Mouse (Mus musculus): ENCODE data around the gene Dpf2. TPM values are rescaled to one million over a fixed set of nuclear protein-coding genes. Genes with fewer than 3 reads are reported as not detected.
A peak's percentile ranks its signal among the peaks of the same experiment; 100 is the strongest.

Dpf2 gene
- total RNA-seq, 2 experiments from 2014 or later: 97.8 to 121 TPM

DNA sequence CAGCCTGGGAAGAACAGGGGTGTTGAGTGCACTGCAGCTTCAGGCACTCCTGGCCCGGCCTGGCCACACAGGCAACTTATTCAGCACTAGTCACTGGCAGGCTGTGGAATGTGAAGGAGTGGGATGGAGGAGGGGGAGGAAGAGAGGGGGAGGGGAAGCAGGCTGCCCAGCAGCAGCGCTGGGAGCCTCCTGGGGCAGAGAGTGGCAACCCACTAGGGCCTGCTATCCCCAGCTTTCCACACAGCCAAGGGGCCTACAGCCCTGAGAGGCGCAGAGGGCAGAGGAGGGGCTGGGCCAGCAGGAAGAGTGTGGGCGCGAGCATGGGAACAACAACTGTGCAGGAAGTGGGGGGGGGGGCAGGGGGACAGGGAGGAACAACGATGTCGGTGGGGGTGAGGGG, 41.5 kb downstream of the Dpf2 start:
- DNase-seq (ENCODE audit: low spot score in 2 of 2): no peak

DNA sequence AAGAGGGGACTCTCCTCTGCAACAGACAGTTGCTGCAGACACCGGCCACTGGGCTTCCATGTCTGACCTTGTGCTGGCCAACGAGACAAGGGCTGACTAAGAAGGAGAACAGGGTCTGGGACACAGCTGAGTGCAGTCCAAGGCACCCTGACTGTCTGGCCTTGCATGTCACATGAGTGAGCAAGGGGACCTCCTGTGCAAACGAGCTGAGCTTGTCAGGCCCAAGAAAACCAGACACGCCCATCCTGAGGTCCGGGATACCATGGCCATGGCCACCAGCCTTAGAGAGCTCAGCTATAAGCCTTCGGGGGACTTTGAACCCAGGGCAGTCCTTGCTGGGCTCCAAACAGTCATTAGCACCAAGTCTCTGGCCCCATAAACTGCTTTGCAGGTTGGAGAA, 44.7 kb downstream of the Dpf2 start:
- no peak for DNase-seq (ENCODE audit: low spot score in 2 of 2)

DNA sequence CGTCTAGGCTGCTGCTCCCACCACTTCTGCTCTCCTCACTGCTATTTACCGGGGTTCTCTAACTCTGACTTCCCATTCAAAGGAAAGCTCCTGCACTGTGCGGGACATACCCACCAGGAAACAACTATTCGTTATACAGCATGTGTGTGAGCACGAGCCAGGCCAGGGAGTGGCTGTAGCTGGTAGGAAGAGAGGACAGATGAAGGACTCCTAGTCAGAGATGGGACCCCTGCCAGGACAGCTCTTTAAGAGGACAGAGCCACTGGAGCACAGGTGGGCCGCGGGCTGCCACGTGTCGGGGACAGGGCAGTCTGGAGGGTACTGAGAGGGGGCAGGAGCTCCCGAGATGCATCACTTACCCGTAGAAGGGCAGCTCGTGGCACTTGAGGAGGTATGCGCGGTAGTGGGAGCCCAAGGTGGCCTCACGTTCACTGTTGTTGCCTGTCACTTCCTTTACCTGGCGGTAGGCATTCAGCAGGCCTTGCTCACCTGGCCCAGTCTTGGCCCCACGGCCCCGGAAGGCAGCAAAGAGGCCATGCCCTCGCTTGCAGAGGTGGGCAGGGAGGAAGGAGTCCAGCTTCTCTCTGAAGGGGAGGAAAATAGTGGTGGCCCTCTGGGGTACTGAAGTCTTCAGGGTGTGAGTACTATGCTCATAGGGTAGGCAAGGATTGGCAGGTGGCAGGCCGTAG, 48.0 kb downstream of the Dpf2 start:
- DNase-seq (ENCODE audit: low spot score in 2 of 2): no peak

DNA sequence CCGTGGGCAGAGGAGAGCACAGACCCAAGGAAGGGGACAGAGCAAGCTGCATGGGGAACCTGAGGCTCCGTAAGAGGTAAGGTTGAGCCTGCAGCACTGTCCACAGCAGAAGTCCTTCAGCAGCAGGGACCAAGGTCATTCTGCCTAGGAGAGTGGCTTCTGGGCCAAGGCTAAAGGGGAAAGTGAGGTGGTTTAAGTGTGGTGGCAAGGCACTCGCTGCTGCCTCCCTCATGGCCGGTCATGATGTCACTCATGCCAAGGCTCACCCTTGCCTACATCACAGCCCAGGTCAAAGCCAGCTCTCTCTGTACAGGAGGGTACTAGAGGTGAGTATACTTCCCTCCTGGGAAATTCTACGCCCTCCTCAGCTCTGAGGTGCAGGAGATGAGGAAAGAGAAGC, 49.0 kb downstream of the Dpf2 start:
- no peak for DNase-seq (ENCODE audit: low spot score in 2 of 2)

DNA sequence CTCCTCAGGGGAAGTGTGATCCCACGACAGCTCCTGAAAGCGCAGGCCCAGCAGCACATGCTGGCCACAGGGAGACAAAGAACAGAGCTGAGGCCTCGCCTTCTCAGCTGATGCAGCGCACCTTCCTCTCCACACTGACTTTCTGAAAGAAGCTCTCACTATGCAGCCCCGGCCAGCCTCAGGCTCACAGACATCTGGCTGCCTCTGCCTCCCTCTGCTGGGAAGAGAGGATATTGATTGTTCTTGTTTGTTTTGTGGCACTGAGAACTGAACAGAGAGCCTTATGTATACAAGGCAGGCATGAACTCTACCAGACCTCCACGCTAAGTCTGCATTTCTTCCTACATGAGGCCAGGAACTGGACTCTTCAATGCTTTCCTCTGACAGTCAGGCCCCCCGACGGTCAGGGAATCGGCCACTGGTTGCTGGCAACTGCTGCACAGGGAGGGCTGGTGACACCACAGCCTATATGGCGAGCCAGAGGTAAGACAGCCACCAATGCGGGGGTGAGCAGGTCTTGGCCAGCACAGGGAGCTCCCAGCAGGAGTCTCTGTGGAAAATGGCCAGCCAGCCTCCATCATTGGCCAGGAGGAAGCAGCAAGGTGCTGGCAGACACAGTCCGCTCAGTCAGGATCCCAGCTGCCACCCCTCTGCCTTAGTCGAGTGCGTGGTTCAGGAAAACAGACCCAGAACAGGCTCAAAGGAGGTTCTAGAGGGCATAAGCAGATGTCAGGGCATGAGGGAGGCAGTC, 50.3 kb downstream of the Dpf2 start:
- no peak for DNase-seq (ENCODE audit: low spot score in 2 of 2)

DNA sequence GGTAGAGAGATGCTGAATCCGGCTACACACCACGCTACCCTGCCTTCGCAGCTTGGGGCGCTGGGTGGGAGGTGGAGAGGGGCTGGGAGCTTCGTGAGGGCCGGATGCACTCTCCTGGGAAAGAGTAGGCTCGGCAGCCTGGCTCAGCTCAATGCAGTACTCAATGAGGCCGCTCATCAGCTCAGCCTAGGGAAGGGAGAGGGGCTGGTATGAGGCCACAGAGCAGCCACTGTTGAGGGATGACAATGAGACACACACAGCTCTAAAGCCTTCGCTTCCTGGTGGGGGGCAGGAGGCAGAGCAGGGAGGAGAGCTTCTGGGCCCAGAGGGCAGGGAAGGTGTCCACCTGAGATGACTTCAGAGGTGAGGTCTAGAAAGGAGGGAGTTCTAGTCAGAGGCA, 56.2 kb downstream of the Dpf2 start:
- no peak for DNase-seq (ENCODE audit: low spot score in 2 of 2)

DNA sequence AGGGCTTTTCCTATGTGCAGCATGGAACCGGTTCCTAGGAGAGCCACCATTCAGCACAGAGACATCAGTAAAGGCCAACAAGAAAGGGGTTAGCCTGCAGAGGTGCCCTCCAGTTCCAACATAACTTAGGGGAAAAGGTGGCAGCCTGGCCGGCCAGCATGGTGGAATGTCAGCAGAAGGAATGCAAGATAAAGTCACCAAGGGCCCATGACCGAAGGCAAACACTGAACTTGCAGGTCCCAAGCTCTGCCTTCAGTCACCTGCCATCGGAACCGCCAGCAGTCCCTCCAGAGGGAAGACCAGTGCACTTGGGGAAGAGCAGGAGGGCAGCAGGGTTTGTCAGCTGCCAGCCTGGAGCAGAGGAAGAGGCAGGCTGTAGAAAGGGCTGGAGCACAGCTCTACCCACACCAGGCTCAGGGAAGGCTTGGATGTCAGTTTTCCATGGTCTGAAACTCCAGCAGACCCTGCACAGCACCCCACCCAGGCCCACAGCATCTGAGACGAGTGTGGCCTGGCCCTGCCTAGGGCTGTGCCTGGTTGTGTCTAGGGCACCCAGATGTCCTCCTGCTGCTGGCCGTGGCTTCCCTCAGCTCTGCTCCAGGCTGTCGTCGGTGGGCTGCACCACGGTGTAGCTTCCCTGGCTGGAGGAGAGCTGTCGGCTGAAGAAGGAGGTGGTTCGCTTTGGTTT, 60.6 kb downstream of the Dpf2 start:
- no peak for DNase-seq (ENCODE audit: low spot score in 2 of 2)

DNA sequence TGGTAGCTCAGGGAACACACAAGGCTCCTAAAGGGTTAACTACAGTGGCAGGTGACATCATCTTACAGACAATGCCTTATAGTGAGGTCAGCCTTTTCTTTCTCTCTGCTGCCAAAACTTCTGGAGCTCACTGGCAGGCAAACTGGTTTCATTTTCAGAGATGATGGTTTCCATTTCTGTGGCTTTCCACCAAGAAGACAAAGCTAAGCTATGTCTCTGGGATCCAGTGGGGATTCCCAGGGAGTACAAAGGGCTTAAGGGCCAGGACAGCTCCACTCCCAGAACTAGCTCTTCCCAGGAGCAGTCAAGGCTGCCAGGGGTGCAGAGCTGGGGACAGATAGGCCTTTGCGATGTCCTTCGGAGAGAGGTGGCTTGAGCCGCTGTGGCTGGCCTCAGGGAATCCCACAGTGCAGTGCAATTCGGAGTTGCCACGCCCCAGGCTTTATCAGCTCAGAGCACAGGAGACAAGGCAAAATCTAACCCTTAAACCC, 61.3 kb downstream of the Dpf2 start:
- no peak for DNase-seq (ENCODE audit: low spot score in 2 of 2)

DNA sequence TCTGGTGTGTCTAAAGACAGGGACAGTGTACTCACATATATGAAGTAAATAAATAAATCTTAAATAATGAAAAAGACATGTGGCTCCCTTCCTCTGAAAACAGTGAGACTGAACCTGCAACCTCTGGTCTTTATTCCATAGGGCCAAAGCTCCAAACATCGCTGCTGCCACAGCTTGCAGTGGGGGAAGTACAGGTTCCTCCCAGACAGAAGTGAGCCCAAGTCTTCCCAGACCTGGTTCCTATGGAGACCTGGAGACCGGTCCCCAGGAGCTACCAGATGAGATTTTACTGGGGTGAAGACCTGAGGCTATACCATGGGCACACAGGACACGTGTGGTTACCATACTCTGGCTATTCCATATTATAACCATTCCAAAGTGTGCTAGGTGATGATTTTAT, 62.0 kb downstream of the Dpf2 start:
- DNase-seq (ENCODE audit: low spot score in 2 of 2): no peak

DNA sequence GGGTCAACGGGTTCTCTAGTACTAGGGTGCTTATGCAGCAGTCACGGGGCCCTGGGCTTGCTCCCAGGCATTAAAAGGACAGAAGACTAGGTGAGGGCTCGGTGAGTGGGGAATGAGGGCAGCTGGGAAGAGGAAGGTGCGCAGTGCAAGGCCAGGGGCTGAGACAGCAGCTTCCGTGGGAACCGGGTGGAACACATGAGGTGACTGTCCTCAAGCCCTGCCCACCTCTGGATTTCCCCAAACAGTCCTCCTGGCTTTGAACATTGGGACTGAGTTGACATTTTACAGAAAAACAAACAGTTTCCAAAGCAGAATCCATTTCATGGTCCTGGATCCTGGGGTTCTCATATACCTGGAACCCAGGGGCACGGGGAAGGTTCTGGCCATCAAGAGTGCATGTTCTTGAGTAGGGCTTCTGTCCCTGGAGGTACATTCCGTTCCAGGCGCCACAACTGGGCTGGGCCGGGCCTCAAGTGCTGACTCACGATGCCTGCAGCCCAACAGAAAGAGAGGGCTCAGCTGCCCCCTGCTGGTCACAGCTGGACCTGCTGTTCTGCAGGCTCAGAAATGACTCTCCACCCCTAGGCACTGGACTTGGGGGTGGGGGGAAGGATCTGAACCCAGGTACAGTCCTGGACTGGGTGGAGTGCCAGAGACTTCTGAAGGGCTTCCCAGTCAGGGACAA, 62.8 kb downstream of the Dpf2 start:
- DNase-seq (ENCODE audit: low spot score in 2 of 2): peak; percentile 93 to 94

DNA sequence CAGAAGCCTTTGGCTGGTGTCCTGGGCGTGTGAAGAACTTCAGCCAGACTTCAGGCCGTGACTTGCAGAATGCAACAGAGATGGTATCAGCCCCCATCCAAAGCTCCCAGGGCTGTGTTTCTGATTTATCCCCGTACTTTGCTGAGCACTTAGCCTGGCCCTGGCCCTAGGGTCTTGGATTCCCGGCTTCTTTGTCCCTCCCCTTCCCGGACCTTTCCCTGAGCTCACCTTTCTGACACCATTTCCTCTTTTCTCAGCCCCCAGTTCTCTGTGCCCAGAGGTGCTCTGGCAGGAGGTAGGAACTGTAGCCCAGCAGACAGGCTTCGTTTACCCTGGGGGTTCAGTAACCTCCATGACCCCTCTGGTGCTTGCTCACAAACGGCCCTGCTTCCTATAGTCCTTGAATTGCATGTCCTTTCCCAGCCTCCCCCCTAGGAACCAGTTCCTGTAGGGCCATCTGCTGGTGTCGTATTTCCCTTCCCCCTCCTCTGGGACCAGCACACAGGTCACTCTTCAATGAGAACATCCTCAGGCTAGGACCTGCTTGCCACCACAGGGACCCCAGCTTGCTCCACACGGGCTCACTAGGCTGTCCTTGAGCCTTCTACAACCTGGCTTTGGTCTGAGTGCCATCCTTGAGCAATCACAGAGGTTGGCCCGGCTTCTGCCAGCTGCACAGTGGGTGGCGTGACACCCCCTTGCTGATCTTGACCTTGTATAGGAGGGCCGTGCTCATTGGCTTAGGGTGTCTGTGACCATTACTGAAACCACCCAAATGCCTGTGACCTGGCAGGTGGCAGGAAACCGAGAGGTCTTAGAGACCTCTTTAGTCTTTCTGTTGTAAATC, 63.8 kb downstream of the Dpf2 start:
- DNase-seq (ENCODE audit: low spot score in 2 of 2): no peak

DNA sequence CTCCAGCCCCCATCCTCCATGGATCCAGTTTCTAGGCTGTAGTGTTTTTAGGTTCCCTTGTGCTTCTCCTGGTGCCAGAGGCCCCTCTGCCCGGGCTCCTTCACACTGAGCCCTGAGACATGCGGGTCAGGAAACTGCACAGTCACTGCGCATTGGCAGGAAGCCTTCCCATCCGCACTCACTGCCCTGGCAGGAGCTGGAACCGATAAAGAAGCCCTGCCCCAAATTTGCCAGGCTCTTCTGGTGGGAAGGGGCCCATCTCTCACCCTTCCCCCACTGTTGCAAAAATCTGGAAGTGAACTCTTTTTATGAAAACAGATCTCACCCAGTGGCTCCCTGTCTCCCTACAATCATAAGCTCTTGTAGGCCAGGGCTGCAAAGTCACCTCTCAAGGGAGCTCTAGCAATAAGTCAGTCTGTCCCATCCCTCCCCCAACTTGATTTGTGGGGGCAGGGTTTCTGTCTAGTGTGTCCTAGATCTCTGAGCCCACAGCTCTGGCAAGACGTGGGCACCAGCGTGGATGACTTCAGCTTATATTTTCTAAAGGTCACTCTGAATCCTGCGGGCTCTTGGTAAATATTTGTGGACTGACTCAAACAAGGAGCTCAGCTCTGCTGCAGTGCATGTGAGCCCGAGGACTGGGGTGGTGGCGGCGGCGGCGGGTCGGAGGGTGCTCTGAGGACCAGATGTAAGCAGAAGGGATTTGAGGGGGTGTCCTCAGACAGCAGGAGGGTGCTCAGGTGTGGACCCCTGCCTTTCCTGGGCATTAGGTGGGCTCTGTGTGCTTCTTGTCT, 64.6 kb downstream of the Dpf2 start:
- no peak for DNase-seq (ENCODE audit: low spot score in 2 of 2)

DNA sequence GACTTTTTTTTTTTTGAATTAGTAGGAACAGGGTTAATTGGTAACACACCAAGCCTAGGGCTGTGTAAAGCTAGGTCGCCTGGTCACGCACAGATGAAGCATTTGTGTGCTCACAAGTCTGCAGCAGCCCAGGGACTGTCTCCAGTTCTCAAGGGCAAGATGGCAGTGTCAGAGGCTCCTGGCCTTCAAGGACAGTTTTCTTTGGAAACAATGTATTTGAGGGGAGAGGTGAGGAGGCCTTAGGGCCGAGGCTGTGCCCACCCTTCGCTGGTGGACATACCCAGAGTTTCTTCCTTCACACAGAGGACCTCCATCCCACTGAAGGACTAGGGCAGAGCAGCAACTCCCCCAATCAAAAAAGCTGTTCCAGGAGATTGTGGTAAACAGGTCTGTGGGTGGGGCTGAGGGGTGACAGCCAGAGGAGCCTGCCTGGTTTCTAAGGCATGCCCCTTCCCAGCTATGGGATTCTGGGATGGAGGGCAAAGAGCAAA, 65.5 kb downstream of the Dpf2 start:
- DNase-seq (ENCODE audit: low spot score in 2 of 2): no peak

DNA sequence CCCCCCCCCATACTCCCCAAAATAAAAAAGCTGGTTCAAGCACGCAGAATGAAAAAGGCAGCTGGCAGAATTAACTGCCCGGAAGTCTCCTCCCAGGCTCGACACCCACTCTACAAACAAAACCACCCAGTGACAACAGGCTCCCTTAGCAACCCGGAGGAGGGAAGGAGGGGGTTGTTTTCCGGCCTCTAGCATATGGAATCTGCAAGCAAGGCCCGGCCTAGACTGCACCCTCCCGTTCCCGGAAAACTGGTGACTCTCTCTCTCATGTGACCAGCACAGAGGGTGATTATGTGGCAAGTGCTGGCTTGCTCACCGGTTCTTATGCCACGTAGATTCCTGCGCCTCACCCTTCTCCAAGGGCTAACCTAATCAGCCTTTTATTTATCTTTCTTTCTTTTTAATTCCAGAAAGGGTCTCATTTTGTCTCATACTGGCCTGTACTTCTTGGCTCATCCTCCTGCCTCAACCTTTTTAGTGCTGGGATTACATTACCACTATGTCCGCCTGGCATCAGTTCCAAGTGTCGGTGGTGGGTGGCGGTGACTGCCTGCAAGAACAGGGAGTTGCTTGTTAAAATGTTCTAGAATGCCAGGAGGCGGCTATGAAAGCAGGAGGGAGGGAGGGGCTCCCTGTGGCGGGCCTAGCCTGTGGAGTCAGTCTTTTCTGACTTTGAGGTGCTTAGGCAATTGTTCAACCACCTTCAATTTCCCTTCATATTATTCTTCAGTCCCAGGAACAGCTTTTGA, 66.1 kb downstream of the Dpf2 start:
- peak; percentile 57 to 82 for DNase-seq (ENCODE audit: low spot score in 2 of 2)

Other genes with a start within 250 kb of the Dpf2 start
- gene Sipa1, start 249.3 kb downstream of the Dpf2 start, total RNA-seq (2021): 10 to 100 TPM; 47.7 to 52.2 TPM
- gene Map3k11, start 224.3 kb downstream of the Dpf2 start, total RNA-seq (2021): 10 to 100 TPM; 29.7 to 30.2 TPM
- 10 to 100 TPM; 37.1 to 40.5 TPM for gene Pcnx3, start 224.1 kb downstream of the Dpf2 start, total RNA-seq (2021)
- gene Kcnk7, start 208.6 kb downstream of the Dpf2 start, total RNA-seq (2021): not detected
- 100 to 1,000 TPM; 250 to 260 TPM for gene Ehbp1l1, start 186.7 kb downstream of the Dpf2 start, total RNA-seq (2021)
- gene Fam89b, start 183.4 kb downstream of the Dpf2 start, total RNA-seq (2021): 10 to 100 TPM; 58.8 to 59.1 TPM
- gene Ltbp3, start 172.1 kb downstream of the Dpf2 start, total RNA-seq (2021): 100 to 1,000 TPM; 116 to 137 TPM
- 10 to 100 TPM; 71.7 to 75.6 TPM for gene Scyl1, start 141.6 kb downstream of the Dpf2 start, total RNA-seq (2021)
- 10 to 100 TPM; 16.2 to 16.7 TPM for gene Frmd8, start 37.7 kb downstream of the Dpf2 start, total RNA-seq (2021)
- 1 to 10 TPM; 3.7 to 3.8 TPM for gene Slc25a45, start 35.2 kb downstream of the Dpf2 start, total RNA-seq (2021)
- 1 to 10 TPM; 1.5 to 2.6 TPM for gene Tigd3, start 18.9 kb downstream of the Dpf2 start, total RNA-seq (2021)
- gene Cdc42ep2, start 11.8 kb upstream of the Dpf2 start, total RNA-seq (2021): 10 to 100 TPM; 23.1 to 27.4 TPM
- gene Pola2, start 51.2 kb upstream of the Dpf2 start, total RNA-seq (2021): 10 to 100 TPM; 24.6 to 28.6 TPM
- not detected for gene Slc22a20, start 73.1 kb upstream of the Dpf2 start, total RNA-seq (2021)
- 10 to 100 TPM; 70.9 to 79.6 TPM for gene Capn1, start 102.9 kb upstream of the Dpf2 start, total RNA-seq (2021)
- 10 to 100 TPM; 28.9 to 30.7 TPM for gene Syvn1, start 133.6 kb upstream of the Dpf2 start, total RNA-seq (2021)
- 10 to 100 TPM; 45.0 to 46.2 TPM for gene Mrpl49, start 144.8 kb upstream of the Dpf2 start, total RNA-seq (2021)
- 1,000 to 10,000 TPM in 1 of 2 experiments, 100 to 1,000 TPM in 1; 949 to 1,029 TPM for gene Fau, start 144.8 kb upstream of the Dpf2 start, total RNA-seq (2021)
- 10 to 100 TPM; 13.2 to 13.4 TPM for gene Znhit2, start 148.2 kb upstream of the Dpf2 start, total RNA-seq (2021)
- gene Tm7sf2, start 155.4 kb upstream of the Dpf2 start, total RNA-seq (2021): 10 to 100 TPM in 1 of 2 experiments, 1 to 10 TPM in 1; 9.9 to 14.7 TPM
- 10 to 100 TPM; 35.4 to 37.7 TPM for gene Vps51, start 164.2 kb upstream of the Dpf2 start, total RNA-seq (2021)
- not detected for gene Tmem262, start 167.0 kb upstream of the Dpf2 start, total RNA-seq (2021)
- under 1 TPM in 1 of 2 experiments, not detected in 1; 0.52 TPM for gene Gm28374, start 169.2 kb upstream of the Dpf2 start, total RNA-seq (2021)
- gene Zfpl1, start 171.9 kb upstream of the Dpf2 start, total RNA-seq (2021): 10 to 100 TPM; 28.5 to 34.6 TPM
- gene Cdca5, start 172.0 kb upstream of the Dpf2 start, total RNA-seq (2021): 1 to 10 TPM; 7.7 to 8.1 TPM
- under 1 TPM in 1 of 2 experiments, not detected in 1; 0.54 TPM for gene AC131692.1, start 181.4 kb upstream of the Dpf2 start, total RNA-seq (2021)
- gene Naaladl1, start 192.8 kb upstream of the Dpf2 start, total RNA-seq (2021): under 1 TPM; 0.27 to 0.44 TPM
- gene Sac3d1, start 205.6 kb upstream of the Dpf2 start, total RNA-seq (2021): 10 to 100 TPM; 14.8 to 16.2 TPM
- 10 to 100 TPM; 16.2 to 17.1 TPM for gene Snx15, start 215.3 kb upstream of the Dpf2 start, total RNA-seq (2021)
- gene Batf2, start 228.0 kb upstream of the Dpf2 start, total RNA-seq (2021): under 1 TPM; 0.26 to 0.42 TPM
- 10 to 100 TPM; 60.2 to 61.7 TPM for gene Arl2, start 228.5 kb upstream of the Dpf2 start, total RNA-seq (2021)